Mouse (Mus musculus): Measurements from ENCODE around the gene Gsx1. TPM values are rescaled to one million over a fixed set of nuclear protein-coding genes. Genes with fewer than 3 reads are reported as not detected.
A peak's percentile ranks its signal among the peaks of the same experiment; 100 is the strongest.

The Gsx1 gene
- total RNA-seq, 2 experiments from 2014 or later = not detected

DNA sequence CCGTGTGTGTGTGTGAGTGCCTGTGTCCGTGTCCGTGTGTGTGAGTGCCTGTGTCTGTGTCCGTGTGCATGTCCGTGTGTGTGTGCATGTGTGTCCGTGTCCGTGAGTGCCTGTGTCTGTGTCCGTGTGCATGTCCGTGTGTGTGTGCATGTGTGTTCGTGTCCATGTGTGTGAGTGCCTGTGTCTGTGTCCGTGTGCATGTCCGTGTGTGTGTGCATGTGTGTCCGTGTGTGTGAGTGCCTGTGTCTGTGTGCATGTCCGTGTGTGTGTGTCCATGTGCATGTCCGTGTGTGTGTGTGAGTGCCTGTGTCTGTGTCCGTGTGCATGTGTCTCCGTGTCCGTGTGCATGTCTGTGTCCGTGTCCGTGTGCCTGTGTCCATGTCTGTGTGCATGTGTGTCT, 19.4 kb downstream of the Gsx1 start:
- DNase-seq = no peak

DNA sequence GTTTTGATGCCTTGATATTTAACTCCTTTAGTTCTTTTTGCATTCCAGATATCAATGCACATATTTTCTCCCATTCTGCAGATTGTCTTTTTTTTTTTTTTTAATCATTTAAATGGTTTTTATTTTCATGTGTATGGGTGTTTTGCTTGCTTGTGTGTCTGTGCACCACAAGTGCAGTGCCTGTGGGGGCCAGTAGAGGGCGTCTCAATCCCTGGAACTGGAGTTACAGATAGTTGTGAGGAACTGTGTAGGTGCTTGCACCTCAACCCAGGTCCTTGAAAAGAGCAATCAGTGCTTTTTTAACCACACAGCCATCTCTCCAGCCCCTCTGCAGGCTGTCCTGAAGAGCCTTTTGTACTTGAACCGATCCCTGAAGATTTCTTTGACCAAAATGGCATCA, 20.0 kb downstream of the Gsx1 start:
- no peak for DNase-seq

DNA sequence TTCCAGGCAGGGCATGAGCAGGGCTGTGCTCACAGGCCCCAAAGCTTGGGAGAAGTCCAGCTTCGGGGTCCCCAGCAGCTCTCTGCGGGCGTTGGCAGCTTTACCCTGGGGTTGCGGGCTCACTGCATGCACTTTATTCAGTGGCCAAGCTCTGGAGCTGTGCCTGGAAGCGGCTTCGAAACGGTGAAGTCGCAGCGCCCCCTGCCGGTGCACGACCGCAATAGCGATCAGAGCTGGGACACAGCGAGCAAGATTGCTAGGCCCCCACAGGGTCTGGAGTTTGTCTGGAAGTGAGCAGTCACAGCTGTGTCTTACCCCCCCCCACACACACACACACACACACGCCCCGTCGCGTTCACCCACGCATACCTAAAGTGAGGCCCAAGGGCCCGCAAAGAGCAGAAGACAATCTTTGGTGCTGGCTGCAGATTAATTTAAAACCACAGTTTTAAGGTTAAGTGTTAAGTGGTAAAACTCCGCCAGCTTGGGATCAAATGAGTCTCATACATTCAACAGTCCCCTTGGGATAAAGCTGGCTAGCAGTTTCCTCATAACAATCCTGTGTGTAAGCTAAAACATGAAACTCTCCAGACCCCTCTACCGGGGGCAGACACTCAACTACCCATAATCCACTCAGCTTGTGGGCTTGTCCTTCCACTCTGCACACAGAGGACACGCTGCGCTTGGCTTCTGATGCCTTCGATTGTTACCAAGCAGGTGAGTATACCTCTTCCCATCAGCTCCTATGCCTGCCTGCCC, 39.0 kb downstream of the Gsx1 start:
- peak; percentile 42 for DNase-seq

DNA sequence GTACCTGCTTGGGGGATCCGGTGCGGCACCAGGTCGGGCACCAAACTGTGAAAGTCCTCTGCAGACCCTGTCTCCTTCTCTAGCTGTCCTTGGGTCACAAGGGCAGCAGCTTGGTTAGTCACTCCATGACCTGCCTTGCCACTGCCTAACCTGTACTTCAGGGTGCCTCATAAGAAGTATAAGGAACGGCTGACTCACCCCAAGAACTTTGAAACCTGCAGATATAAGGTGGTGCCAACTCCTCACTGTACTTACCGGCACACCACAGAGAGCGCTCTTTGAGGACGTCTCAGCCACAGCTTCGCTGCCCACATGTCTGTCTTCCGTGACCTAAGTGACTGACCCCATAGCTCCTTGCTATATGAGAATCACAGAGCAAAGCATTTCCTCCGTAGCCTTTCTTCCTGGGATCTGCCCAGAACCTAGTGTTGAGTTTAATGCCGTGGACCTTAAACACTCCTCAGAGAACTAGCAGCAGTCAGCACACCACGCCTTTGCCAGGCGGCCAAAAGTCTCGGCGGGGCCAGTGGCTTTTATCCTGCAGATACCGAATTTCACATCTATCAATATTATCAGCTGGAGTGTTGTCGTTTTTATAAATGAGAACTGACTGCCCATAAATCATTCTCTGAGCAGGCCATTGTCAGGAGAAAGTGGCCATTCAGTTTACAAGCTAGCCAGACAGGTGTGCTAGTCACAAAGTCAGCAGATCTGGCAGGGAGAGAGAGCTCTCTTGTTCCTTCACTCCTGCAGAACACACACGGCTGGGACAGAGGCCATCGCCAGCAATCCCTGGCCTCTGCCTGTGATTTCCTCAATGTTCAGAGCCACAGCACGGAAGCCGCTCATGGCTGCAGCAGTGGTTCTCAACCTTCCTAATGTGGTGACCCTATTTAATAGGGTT, 47.2 kb downstream of the Gsx1 start:
- DNase-seq = no peak

Other genes starting within 250 kb of the Gsx1 start
- 10 to 100 TPM; 23.6 to 25.3 TPM for gene Gtf3a, start 240.0 kb upstream of the Gsx1 start, total RNA-seq (2021)
- 10 to 100 TPM; 20.2 to 20.8 TPM for gene Mtif3, start 224.9 kb upstream of the Gsx1 start, total RNA-seq (2021)
- 1 to 10 TPM; 2.0 to 2.3 TPM for gene Lnx2, start 112.1 kb upstream of the Gsx1 start, total RNA-seq (2021)
- 10 to 100 TPM; 85.3 to 87.5 TPM for gene Polr1d, start 111.6 kb upstream of the Gsx1 start, total RNA-seq (2021)
- not detected for gene Pdx1, start 81.3 kb downstream of the Gsx1 start, total RNA-seq (2021)
- not detected for gene Cdx2, start 118.6 kb downstream of the Gsx1 start, total RNA-seq (2021)
- gene Urad, start 133.7 kb downstream of the Gsx1 start, total RNA-seq (2021) = not detected
- gene Flt3, start 211.8 kb downstream of the Gsx1 start, total RNA-seq (2021) = not detected
- gene Pan3, start 241.5 kb downstream of the Gsx1 start, total RNA-seq (2021) = 10 to 100 TPM; 17.4 to 26.1 TPM